Mouse (Mus musculus) activated CD4-positive, CD25-positive, alpha-beta regulatory T cell, adult 9 weeks (primary cell): Measurements from ENCODE around the gene Cdh22. TPM values are rescaled to one million over a fixed set of nuclear protein-coding genes. Genes with fewer than 3 reads are reported as not detected.

Source experiments
- polyA plus RNA-seq: library from polyadenylated mRNA; unstranded; fragments of 100-300 nt; shearing (Covaris generic); gene quantifications from one replicate; pipeline ENCODE4 v1.2.1, GENCODE M21; 2017

Cdh22 gene
- polyA plus RNA-seq, result not detected

GRCm38 (mm10) chr2:165234613-165235291 lies at the start of gene Cdh22:
Gene Cdh22, minus strand, starts transcription at chr2:165234853.

GRCm38 (mm10) chr2:165090650-165091049 lies 144.0 kb downstream of the Cdh22 start, which contains the start of gene 1700025C18Rik:
Gene 1700025C18Rik, minus strand, starts transcription at chr2:165090750.

Other genes starting within 250 kb of the Cdh22 start
- gene Ncoa5, start 200.0 kb downstream of the Cdh22 start, polyA plus RNA-seq, result 55.5 TPM
- gene Cd40, start 179.2 kb downstream of the Cdh22 start, polyA plus RNA-seq, result 1.4 TPM
- gene 1700025C18Rik, start 144.1 kb downstream of the Cdh22 start, polyA plus RNA-seq, result not detected
- 62.6 TPM for gene Slc35c2, start 53.0 kb upstream of the Cdh22 start, polyA plus RNA-seq
- gene Elmo2, start 91.6 kb upstream of the Cdh22 start, polyA plus RNA-seq, result 59.5 TPM
- gene Zfp663, start 133.9 kb upstream of the Cdh22 start, polyA plus RNA-seq, result not detected
- gene Zfp334, start 153.4 kb upstream of the Cdh22 start, polyA plus RNA-seq, result not detected
- not detected for gene Ocstamp, start 165.6 kb upstream of the Cdh22 start, polyA plus RNA-seq
- gene Slc13a3, start 238.4 kb upstream of the Cdh22 start, polyA plus RNA-seq, result not detected